Mouse (Mus musculus) gastrocnemius, postnatal 25 days (tissue): ENCODE data around the gene Cavin2. TPM values are rescaled to one million over a fixed set of nuclear protein-coding genes. Genes with fewer than 3 reads are reported as not detected.
A peak's percentile ranks its signal among the peaks of the same experiment; 100 is the strongest.

ENCODE experiments used
- DNase-seq: peaks from one replicate; pipeline ENCODE4 v3.0.0; 2022
- total RNA-seq, 2 experiments: library from RNA; stranded (reverse); gene quantifications; 1 replicate in 1 of 2; 2 replicates in 1 of 2; pipeline ENCODE4 v1.2.3; 2021

Cavin2 gene
- total RNA-seq, 2 experiments from 2014 or later = 39.1 to 49.3 TPM

- DNase-seq = no peak
Measured at GRCm38 (mm10) chr1:51307056-51307455, 18.1 kb downstream of the Cavin2 start.

GRCm38 (mm10) chr1:51315476-51315875, 26.6 kb downstream of the Cavin2 start:
- no peak for DNase-seq

GRCm38 (mm10) chr1:51323506-51323905, 34.6 kb downstream of the Cavin2 start:
- no peak for DNase-seq

- no peak for DNase-seq
Measured at GRCm38 (mm10) chr1:51328541-51328940, 39.6 kb downstream of the Cavin2 start.

- no peak for DNase-seq
Measured at GRCm38 (mm10) chr1:51332986-51333385, 44.1 kb downstream of the Cavin2 start.

GRCm38 (mm10) chr1:51333557-51334285, 44.8 kb downstream of the Cavin2 start:
- peak; percentile 56 for DNase-seq

GRCm38 (mm10) chr1:51334289-51334688, 45.4 kb downstream of the Cavin2 start:
- DNase-seq = no peak

GRCm38 (mm10) chr1:51335081-51335480, 46.2 kb downstream of the Cavin2 start:
- DNase-seq = no peak

- no peak for DNase-seq
Measured at GRCm38 (mm10) chr1:51344160-51344559, 55.2 kb downstream of the Cavin2 start.

- no peak for DNase-seq
Measured at GRCm38 (mm10) chr1:51347596-51347995, 58.7 kb downstream of the Cavin2 start.

- no peak for DNase-seq
Measured at GRCm38 (mm10) chr1:51348631-51349030, 59.7 kb downstream of the Cavin2 start.

GRCm38 (mm10) chr1:51349291-51349967, 60.5 kb downstream of the Cavin2 start:
- no peak for DNase-seq

Other genes starting within 250 kb of the Cavin2 start
- gene Nabp1, start 189.3 kb downstream of the Cavin2 start, total RNA-seq = 10 to 100 TPM; 13.4 to 17.1 TPM